Mouse (Mus musculus): Measurements from ENCODE around the gene Snrnp70. TPM values are rescaled to one million over a fixed set of nuclear protein-coding genes. Genes with fewer than 3 reads are reported as not detected.
A peak's percentile ranks its signal among the peaks of the same experiment; 100 is the strongest.

The Snrnp70 gene
- polyA plus RNA-seq, 1 experiment from 2014 or later: 173 TPM

GRCm38 (mm10) chr7:45334605-45335004, 60.9 kb downstream of the Snrnp70 start:
- Histone ChIP-seq H3K4me1 (replicated peaks) (peaks cover 73% of the 10 kb centered on the region), H3K9me3 (replicated peaks) (0 out of 2 replicates have a peak, but pooled peaks cover 3% of the 10 kb centered on the region), H3K27me3 (replicated peaks) (0 out of 2 replicates have a peak, but pooled peaks cover 4% of the 10 kb centered on the region), H3K4me3 (peak overlapping the region; percentile 26), H3K9ac (peak overlapping the region; percentile 85; the same call in 1 of the 2 replicates), H3K4me2 (peak overlapping the region; percentile 78), H3K36me3 (peaks cover 6% of the 10 kb centered on the region; the same call in 1 of the 2 replicates), H3K27ac (ENCODE audit: poor library complexity, severe bottlenecking) (peak overlapping the region; percentile 95)
- 13% methylated on average over 3 of the region's 3 CpGs for WGBS
- peak; percentile 15; the same call in 1 of the 2 replicates for ATAC-seq (ENCODE audit: insufficient number of reproducible peaks, low FRiP score)

GRCm38 (mm10) chr7:45333431-45333982, 62.0 kb downstream of the Snrnp70 start, which contains the start of gene Trpm4:
Gene Trpm4 (minus strand): TSS chr7:45333780.
- WGBS: under 1% methylated on average over 38 of the region's 38 CpGs
- H3K9ac ChIP-seq: peak within 1 kb of the TSS; percentile 85
- H3K27ac ChIP-seq (ENCODE audit: poor library complexity, severe bottlenecking): peak within 1 kb of the TSS; percentile 95
- peak within 1 kb of the TSS; percentile 77 for H3K4me3 ChIP-seq
- 0 out of 2 replicates have a peak, but pooled peaks cover 3% of the 10 kb centered on the region for H3K9me3 ChIP-seq (replicated peaks)
- peaks cover 6% of the 10 kb centered on the region; the same call in 1 of the 2 replicates for H3K36me3 ChIP-seq
- peak; percentile 70 for ATAC-seq (ENCODE audit: insufficient number of reproducible peaks, low FRiP score)
- peak within 1 kb of the TSS; percentile 78 for H3K4me2 ChIP-seq
- 0 out of 2 replicates have a peak, but pooled peaks cover 4% of the 10 kb centered on the region for H3K27me3 ChIP-seq (replicated peaks)
- H3K4me1 ChIP-seq (replicated peaks): peaks cover 69% of the 10 kb centered on the region

- Histone ChIP-seq H3K27ac (ENCODE audit: poor library complexity, severe bottlenecking) (peak overlapping the region; percentile 95), H3K36me3 (peaks cover 6% of the 10 kb centered on the region; the same call in 1 of the 2 replicates), H3K9ac (peak overlapping the region; percentile 85), H3K4me2 (peak overlapping the region; percentile 78), H3K27me3 (replicated peaks) (0 out of 2 replicates have a peak, but pooled peaks cover 1% of the 10 kb centered on the region), H3K4me1 (replicated peaks) (peaks cover 63% of the 10 kb centered on the region), H3K9me3 (replicated peaks) (0 out of 2 replicates have a peak, but pooled peaks cover 3% of the 10 kb centered on the region), H3K4me3 (peak overlapping the region; percentile 77)
- 2% methylated on average over 22 of the region's 22 CpGs for WGBS
- peak; percentile 62 for ATAC-seq (ENCODE audit: insufficient number of reproducible peaks, low FRiP score)
Observed at GRCm38 (mm10) chr7:45332685-45333425, 62.7 kb downstream of the Snrnp70 start.

GRCm38 (mm10) chr7:45331502-45331901, 64.0 kb downstream of the Snrnp70 start:
- no peaks in the 10 kb centered on the region for H3K27me3 ChIP-seq (replicated peaks)
- no peak overlapping the region for H3K4me3 ChIP-seq
- no peak overlapping the region for H3K27ac ChIP-seq (ENCODE audit: poor library complexity, severe bottlenecking)
- H3K36me3 ChIP-seq: peaks cover 14% of the 10 kb centered on the region
- no peak overlapping the region for H3K9ac ChIP-seq
- no peak overlapping the region for H3K4me2 ChIP-seq
- peaks cover 49% of the 10 kb centered on the region for H3K4me1 ChIP-seq (replicated peaks)
- WGBS: 67% methylated on average over 6 of the region's 6 CpGs
- H3K9me3 ChIP-seq (replicated peaks): 0 out of 2 replicates have a peak, but pooled peaks cover 3% of the 10 kb centered on the region
- ATAC-seq (ENCODE audit: insufficient number of reproducible peaks, low FRiP score): no peak

GRCm38 (mm10) chr7:45328841-45329475, 66.6 kb downstream of the Snrnp70 start:
- WGBS: 53% methylated on average over 13 of the region's 13 CpGs
- peaks cover 7% of the 10 kb centered on the region for H3K9me3 ChIP-seq (replicated peaks)
- peaks cover 34% of the 10 kb centered on the region for H3K36me3 ChIP-seq
- 0 out of 2 replicates have a peak overlapping the region, but pooled peaks have one; percentile 14 for H3K4me2 ChIP-seq
- no peak for ATAC-seq (ENCODE audit: insufficient number of reproducible peaks, low FRiP score)
- no peaks in the 10 kb centered on the region for H3K27me3 ChIP-seq (replicated peaks)
- H3K4me1 ChIP-seq (replicated peaks): peaks cover 31% of the 10 kb centered on the region
- no peak overlapping the region for H3K4me3 ChIP-seq
- no peak overlapping the region for H3K9ac ChIP-seq
- H3K27ac ChIP-seq (ENCODE audit: poor library complexity, severe bottlenecking): peak overlapping the region; percentile 89

Other genes with a start within 250 kb of the Snrnp70 start
- 81.3 and 86.2 TPM in 2 replicates for gene Pih1d1, start 241.4 kb downstream of the Snrnp70 start, polyA plus RNA-seq (2016; fragmentation: Nextera tagmentation; extraction: Ambion mirVana)
- 34.9 and 39.6 TPM in 2 replicates for gene Aldh16a1, start 241.2 kb downstream of the Snrnp70 start, polyA plus RNA-seq (2016; fragmentation: Nextera tagmentation; extraction: Ambion mirVana)
- gene Slc17a7, start 231.8 kb downstream of the Snrnp70 start, polyA plus RNA-seq (2016; fragmentation: Nextera tagmentation; extraction: Ambion mirVana): 2.6 and 3.8 TPM in 2 replicates
- not detected in 2 replicates for gene Gfy, start 216.2 kb downstream of the Snrnp70 start, polyA plus RNA-seq (2016; fragmentation: Nextera tagmentation; extraction: Ambion mirVana)
- 0.40 TPM in 1 of 2 replicates, not detected in the other for gene Pth2, start 214.7 kb downstream of the Snrnp70 start, polyA plus RNA-seq (2016; fragmentation: Nextera tagmentation; extraction: Ambion mirVana)
- gene Ccdc155, start 190.8 kb downstream of the Snrnp70 start, polyA plus RNA-seq (2016; fragmentation: Nextera tagmentation; extraction: Ambion mirVana): 0.62 and 0.70 TPM in 2 replicates
- gene Dkkl1, start 183.6 kb downstream of the Snrnp70 start, polyA plus RNA-seq (2016; fragmentation: Nextera tagmentation; extraction: Ambion mirVana): 0.99 and 1.5 TPM in 2 replicates
- gene Tead2, start 180.0 kb downstream of the Snrnp70 start, polyA plus RNA-seq (2016; fragmentation: Nextera tagmentation; extraction: Ambion mirVana): 131 and 138 TPM in 2 replicates
- gene Cd37, start 156.6 kb downstream of the Snrnp70 start, polyA plus RNA-seq (2016; fragmentation: Nextera tagmentation; extraction: Ambion mirVana): 1.2 and 1.4 TPM in 2 replicates
- gene Slc6a16, start 154.7 kb downstream of the Snrnp70 start, polyA plus RNA-seq (2016; fragmentation: Nextera tagmentation; extraction: Ambion mirVana): 0.37 TPM in 2 replicates
- not detected in 2 replicates for gene Slc6a21, start 118.2 kb downstream of the Snrnp70 start, polyA plus RNA-seq (2016; fragmentation: Nextera tagmentation; extraction: Ambion mirVana)
- 15.2 and 15.4 TPM in 2 replicates for gene Trpm4, start 62.0 kb downstream of the Snrnp70 start, polyA plus RNA-seq (2016; fragmentation: Nextera tagmentation; extraction: Ambion mirVana)
- gene Hrc, start 60.5 kb downstream of the Snrnp70 start, polyA plus RNA-seq (2016; fragmentation: Nextera tagmentation; extraction: Ambion mirVana): 25.5 and 26.9 TPM in 2 replicates
- gene Ppfia3, start 28.7 kb downstream of the Snrnp70 start, polyA plus RNA-seq (2016; fragmentation: Nextera tagmentation; extraction: Ambion mirVana): 2.6 and 3.3 TPM in 2 replicates
- gene Lin7b, start 25.2 kb downstream of the Snrnp70 start, polyA plus RNA-seq (2016; fragmentation: Nextera tagmentation; extraction: Ambion mirVana): 0.82 and 1.1 TPM in 2 replicates
- 0.41 and 0.52 TPM in 2 replicates for gene Kcna7, start 9.9 kb upstream of the Snrnp70 start, polyA plus RNA-seq (2016; fragmentation: Nextera tagmentation; extraction: Ambion mirVana)
- gene Ntf5, start 18.0 kb upstream of the Snrnp70 start, polyA plus RNA-seq (2016; fragmentation: Nextera tagmentation; extraction: Ambion mirVana): 1.8 TPM in 2 replicates
- not detected in 2 replicates for gene Lhb, start 25.1 kb upstream of the Snrnp70 start, polyA plus RNA-seq (2016; fragmentation: Nextera tagmentation; extraction: Ambion mirVana)
- gene Gys1, start 39.1 kb upstream of the Snrnp70 start, polyA plus RNA-seq (2016; fragmentation: Nextera tagmentation; extraction: Ambion mirVana): 115 and 121 TPM in 2 replicates
- gene Ruvbl2, start 42.4 kb upstream of the Snrnp70 start, polyA plus RNA-seq (2016; fragmentation: Nextera tagmentation; extraction: Ambion mirVana): 80.7 TPM in 2 replicates
- gene Ftl1, start 64.1 kb upstream of the Snrnp70 start, polyA plus RNA-seq (2016; fragmentation: Nextera tagmentation; extraction: Ambion mirVana): 4,047 and 4,171 TPM in 2 replicates
- gene Bax, start 71.2 kb upstream of the Snrnp70 start, polyA plus RNA-seq (2016; fragmentation: Nextera tagmentation; extraction: Ambion mirVana): 139 and 151 TPM in 2 replicates
- 0.87 TPM in 2 replicates for gene Tulp2, start 86.1 kb upstream of the Snrnp70 start, polyA plus RNA-seq (2016; fragmentation: Nextera tagmentation; extraction: Ambion mirVana)
- gene Gm45808, start 91.1 kb upstream of the Snrnp70 start, polyA plus RNA-seq (2016; fragmentation: Nextera tagmentation; extraction: Ambion mirVana): not detected in 2 replicates
- gene Dhdh, start 93.1 kb upstream of the Snrnp70 start, polyA plus RNA-seq (2016; fragmentation: Nextera tagmentation; extraction: Ambion mirVana): 4.2 and 4.3 TPM in 2 replicates
- gene Nucb1, start 114.7 kb upstream of the Snrnp70 start, polyA plus RNA-seq (2016; fragmentation: Nextera tagmentation; extraction: Ambion mirVana): 176 and 185 TPM in 2 replicates
- gene Ppp1r15a, start 130.5 kb upstream of the Snrnp70 start, polyA plus RNA-seq (2016; fragmentation: Nextera tagmentation; extraction: Ambion mirVana): 33.7 and 35.2 TPM in 2 replicates
- 0.57 and 0.68 TPM in 2 replicates for gene Plekha4, start 130.6 kb upstream of the Snrnp70 start, polyA plus RNA-seq (2016; fragmentation: Nextera tagmentation; extraction: Ambion mirVana)
- 0.64 and 0.70 TPM in 2 replicates for gene Hsd17b14, start 159.2 kb upstream of the Snrnp70 start, polyA plus RNA-seq (2016; fragmentation: Nextera tagmentation; extraction: Ambion mirVana)
- gene Bcat2, start 174.4 kb upstream of the Snrnp70 start, polyA plus RNA-seq (2016; fragmentation: Nextera tagmentation; extraction: Ambion mirVana): 64.7 and 66.6 TPM in 2 replicates
- gene Fgf21, start 219.7 kb upstream of the Snrnp70 start, polyA plus RNA-seq (2016; fragmentation: Nextera tagmentation; extraction: Ambion mirVana): not detected in 2 replicates
- not detected in 2 replicates for gene Fut1, start 221.5 kb upstream of the Snrnp70 start, polyA plus RNA-seq (2016; fragmentation: Nextera tagmentation; extraction: Ambion mirVana)
- 0.35 and 0.65 TPM in 2 replicates for gene Izumo1, start 226.1 kb upstream of the Snrnp70 start, polyA plus RNA-seq (2016; fragmentation: Nextera tagmentation; extraction: Ambion mirVana)
- 36.1 and 38.1 TPM in 2 replicates for gene Rasip1, start 231.7 kb upstream of the Snrnp70 start, polyA plus RNA-seq (2016; fragmentation: Nextera tagmentation; extraction: Ambion mirVana)
- gene Mamstr, start 244.2 kb upstream of the Snrnp70 start, polyA plus RNA-seq (2016; fragmentation: Nextera tagmentation; extraction: Ambion mirVana): 3.3 and 5.4 TPM in 2 replicates

Measured in heart, embryonic 12.5 days (tissue).